Mouse (Mus musculus): ENCODE data around the gene Kansl1l. TPM values are rescaled to one million over a fixed set of nuclear protein-coding genes. Genes with fewer than 3 reads are reported as not detected.

Gene Kansl1l
- polyA plus RNA-seq, 1 experiment from 2014 or later, result 12.8 TPM

DNA sequence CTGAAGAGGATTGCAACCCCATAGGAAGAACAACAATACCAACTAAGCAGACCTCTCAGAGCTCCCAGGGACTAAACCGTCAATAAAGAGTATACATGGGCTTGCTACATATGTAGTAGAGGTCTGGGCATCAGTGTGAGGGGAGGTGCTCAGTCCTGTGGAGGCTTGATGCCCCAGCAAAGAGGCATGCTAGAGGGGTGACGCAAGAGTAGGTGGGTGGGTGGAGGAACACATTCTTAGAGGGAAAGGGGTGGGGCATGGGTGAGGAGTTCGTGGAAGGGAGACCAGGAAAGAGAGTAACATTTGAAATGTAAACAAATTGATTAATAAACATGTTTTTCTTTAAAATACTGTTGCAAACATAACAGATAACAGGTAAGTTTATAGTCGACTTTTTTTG is 36.3 kb downstream of the Kansl1l start:
- Histone ChIP-seq H3K4me1 (ENCODE audit: control insufficient read depth, insufficient read depth, low read length) (no peaks in the 10 kb centered on the region), H3K27me3 (ENCODE audit: control insufficient read depth, insufficient read depth, low read length) (no peaks in the 10 kb centered on the region), H3K4me2 (ENCODE audit: low read depth, low read length) (no peak overlapping the region), H3K9ac (replicated peaks; ENCODE audit: low read length) (no peak overlapping the region), H3K4me3 (ENCODE audit: low read depth, low read length) (no peak overlapping the region), H3K36me3 (replicated peaks; ENCODE audit: control insufficient read depth, insufficient read depth, low read depth, low read length) (no peaks in the 10 kb centered on the region), H3K9me3 (replicated peaks; ENCODE audit: control insufficient read depth, low read length) (no peaks in the 10 kb centered on the region), H3K27ac (replicated peaks; ENCODE audit: low read depth, low read length) (no peak overlapping the region)
- WGBS, result 86% methylated on average over 4 of the region's 4 CpGs
- DNase-seq (ENCODE audit: low spot score), result no peak
- no peak for ATAC-seq (replicated peaks; ENCODE audit: insufficient number of reproducible peaks, low FRiP score, low TSS enrichment, low read depth)

DNA sequence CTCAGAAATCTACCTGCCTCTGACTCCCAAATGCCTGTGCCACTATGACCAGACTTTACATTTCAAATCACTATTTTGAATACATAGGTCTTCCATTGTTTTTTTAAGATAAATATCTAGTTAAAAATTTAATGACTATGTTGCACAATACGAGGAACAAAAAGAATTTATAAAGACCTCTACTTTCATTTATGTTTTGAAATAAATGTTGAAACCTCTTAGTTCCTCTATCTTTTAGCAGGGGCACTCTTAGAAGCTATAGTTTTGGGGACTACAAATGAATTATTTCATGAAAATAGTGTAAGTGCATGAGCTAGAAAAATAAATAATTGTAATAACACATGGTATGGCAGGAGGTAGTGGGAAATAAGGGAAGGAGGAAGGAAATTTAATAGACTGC is 38.6 kb downstream of the Kansl1l start:
- H3K4me3 ChIP-seq (ENCODE audit: low read depth, low read length), result no peak overlapping the region
- DNase-seq (ENCODE audit: low spot score) (no peak), ATAC-seq (replicated peaks; ENCODE audit: insufficient number of reproducible peaks, low FRiP score, low TSS enrichment, low read depth) (no peak)
- H3K9ac ChIP-seq (replicated peaks; ENCODE audit: low read length), result no peak overlapping the region
- no peaks in the 10 kb centered on the region for H3K27me3 ChIP-seq (ENCODE audit: control insufficient read depth, insufficient read depth, low read length)
- H3K4me1 ChIP-seq (ENCODE audit: control insufficient read depth, insufficient read depth, low read length), result no peaks in the 10 kb centered on the region
- WGBS, result 89% methylated on average over 1 of the region's 1 CpGs
- no peak overlapping the region for H3K27ac ChIP-seq (replicated peaks; ENCODE audit: low read depth, low read length)
- no peak overlapping the region for H3K4me2 ChIP-seq (ENCODE audit: low read depth, low read length)
- H3K9me3 ChIP-seq (replicated peaks; ENCODE audit: control insufficient read depth, low read length), result no peaks in the 10 kb centered on the region
- no peaks in the 10 kb centered on the region for H3K36me3 ChIP-seq (replicated peaks; ENCODE audit: control insufficient read depth, insufficient read depth, low read depth, low read length)

DNA sequence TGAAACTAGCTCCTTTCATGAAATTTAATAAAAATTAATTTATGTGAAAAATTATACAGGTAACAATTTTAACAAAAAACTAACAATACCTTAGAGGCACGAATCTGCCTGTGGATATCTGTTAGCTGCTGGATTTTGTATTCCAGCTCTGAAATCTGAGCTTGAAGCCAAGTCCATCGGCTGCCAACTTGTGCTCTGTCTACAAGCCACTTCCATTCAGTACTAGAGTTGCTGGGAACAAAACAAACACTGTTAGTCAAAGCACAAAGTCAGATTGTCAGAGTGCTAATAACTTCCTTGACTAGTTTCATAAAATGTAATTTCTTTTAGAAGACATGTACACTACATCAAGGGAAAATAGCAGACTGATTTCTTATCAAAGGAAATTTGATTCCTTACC is 39.5 kb downstream of the Kansl1l start:
- H3K27me3 ChIP-seq (ENCODE audit: control insufficient read depth, insufficient read depth, low read length), result no peaks in the 10 kb centered on the region
- no peak for ATAC-seq (replicated peaks; ENCODE audit: insufficient number of reproducible peaks, low FRiP score, low TSS enrichment, low read depth)
- no peak overlapping the region for H3K9ac ChIP-seq (replicated peaks; ENCODE audit: low read length)
- no peak for DNase-seq (ENCODE audit: low spot score)
- H3K4me1 ChIP-seq (ENCODE audit: control insufficient read depth, insufficient read depth, low read length), result no peaks in the 10 kb centered on the region
- H3K36me3 ChIP-seq (replicated peaks; ENCODE audit: control insufficient read depth, insufficient read depth, low read depth, low read length), result no peaks in the 10 kb centered on the region
- no peak overlapping the region for H3K4me3 ChIP-seq (ENCODE audit: low read depth, low read length)
- 70% methylated on average over 2 of the region's 2 CpGs for WGBS
- H3K9me3 ChIP-seq (replicated peaks; ENCODE audit: control insufficient read depth, low read length), result no peaks in the 10 kb centered on the region
- no peak overlapping the region for H3K4me2 ChIP-seq (ENCODE audit: low read depth, low read length)
- H3K27ac ChIP-seq (replicated peaks; ENCODE audit: low read depth, low read length), result no peak overlapping the region

DNA sequence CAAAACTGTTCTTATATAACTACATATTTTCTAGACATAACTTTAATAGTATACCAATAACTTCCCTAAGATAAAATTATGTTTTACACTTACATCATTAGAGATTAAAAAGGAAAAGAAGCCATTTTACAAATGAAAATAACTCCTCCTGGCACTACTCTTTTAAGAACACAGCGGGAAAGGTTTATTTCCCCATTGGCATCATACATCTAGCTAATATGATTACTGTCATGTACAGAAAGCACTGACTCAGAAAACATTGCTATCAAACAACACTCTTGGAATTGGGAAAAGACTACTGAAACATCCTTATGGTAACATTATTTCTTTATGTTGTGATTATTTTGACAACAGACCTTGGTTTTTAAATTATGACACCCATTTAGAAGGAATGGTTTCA is 48.6 kb downstream of the Kansl1l start:
- ATAC-seq (replicated peaks; ENCODE audit: insufficient number of reproducible peaks, low FRiP score, low TSS enrichment, low read depth), result no peak
- Histone ChIP-seq H3K27me3 (ENCODE audit: control insufficient read depth, insufficient read depth, low read length) (no peaks in the 10 kb centered on the region), H3K36me3 (replicated peaks; ENCODE audit: control insufficient read depth, insufficient read depth, low read depth, low read length) (peaks cover 2% of the 10 kb centered on the region; the same call in 1 of the 2 replicates), H3K9ac (replicated peaks; ENCODE audit: low read length) (no peak overlapping the region), H3K4me2 (ENCODE audit: low read depth, low read length) (no peak overlapping the region), H3K4me3 (ENCODE audit: low read depth, low read length) (no peak overlapping the region), H3K4me1 (ENCODE audit: control insufficient read depth, insufficient read depth, low read length) (no peaks in the 10 kb centered on the region), H3K27ac (replicated peaks; ENCODE audit: low read depth, low read length) (no peak overlapping the region), H3K9me3 (replicated peaks; ENCODE audit: control insufficient read depth, low read length) (no peaks in the 10 kb centered on the region)
- no peak for DNase-seq (ENCODE audit: low spot score)
- 98% methylated on average over 1 of the region's 1 CpGs for WGBS

DNA sequence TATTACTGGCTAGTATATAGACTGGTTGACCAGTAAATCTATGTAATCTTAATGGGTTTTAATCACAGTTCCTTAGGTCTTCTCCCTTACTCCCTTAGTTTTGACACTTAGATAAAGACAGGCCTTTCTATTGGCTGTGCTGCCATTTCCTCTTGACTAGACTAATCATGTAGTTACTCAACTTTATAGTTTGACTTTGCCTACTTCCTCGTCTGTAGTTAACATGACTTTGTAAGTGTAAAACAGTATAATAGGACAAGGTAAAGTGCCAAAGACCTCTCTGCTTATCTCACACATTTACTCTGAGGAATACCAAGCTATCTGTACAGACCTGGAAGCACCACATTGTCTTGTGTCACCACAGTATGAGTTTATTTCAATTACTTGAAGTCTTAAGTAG is 86.8 kb downstream of the Kansl1l start:
- no peak for DNase-seq (ENCODE audit: low spot score)
- Histone ChIP-seq H3K36me3 (replicated peaks; ENCODE audit: control insufficient read depth, insufficient read depth, low read depth, low read length) (no peaks in the 10 kb centered on the region; the same call in 1 of the 2 replicates), H3K27me3 (ENCODE audit: control insufficient read depth, insufficient read depth, low read length) (no peaks in the 10 kb centered on the region), H3K4me1 (ENCODE audit: control insufficient read depth, insufficient read depth, low read length) (no peaks in the 10 kb centered on the region), H3K4me3 (ENCODE audit: low read depth, low read length) (no peak overlapping the region), H3K4me2 (ENCODE audit: low read depth, low read length) (no peak overlapping the region), H3K9ac (replicated peaks; ENCODE audit: low read length) (no peak overlapping the region), H3K9me3 (replicated peaks; ENCODE audit: control insufficient read depth, low read length) (no peaks in the 10 kb centered on the region), H3K27ac (replicated peaks; ENCODE audit: low read depth, low read length) (no peak overlapping the region)
- 83% methylated on average over 1 of the region's 1 CpGs for WGBS
- ATAC-seq (replicated peaks; ENCODE audit: insufficient number of reproducible peaks, low FRiP score, low TSS enrichment, low read depth), result no peak

DNA sequence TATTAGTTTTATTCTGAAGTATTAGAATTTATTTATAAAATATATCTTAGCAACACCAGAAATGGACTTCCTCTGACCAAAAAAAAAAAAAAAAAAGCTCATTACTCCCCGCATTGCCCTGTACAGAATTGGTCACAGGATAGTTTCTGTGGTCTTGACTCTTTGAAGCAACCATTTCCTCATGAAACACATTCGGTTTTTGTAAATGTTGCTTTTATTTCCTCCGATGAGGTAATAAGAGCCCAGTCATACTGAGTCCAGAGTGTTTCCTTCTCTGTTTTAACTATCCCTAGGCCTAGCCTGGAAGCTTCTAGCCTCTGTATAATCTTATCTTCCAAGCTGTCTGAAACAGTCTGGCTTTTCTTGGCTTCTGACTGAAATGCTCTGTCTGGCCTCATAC is 104.5 kb downstream of the Kansl1l start:
- H3K27ac ChIP-seq (replicated peaks; ENCODE audit: low read depth, low read length), result no peak overlapping the region
- no peak for DNase-seq (ENCODE audit: low spot score)
- H3K4me1 ChIP-seq (ENCODE audit: control insufficient read depth, insufficient read depth, low read length), result no peaks in the 10 kb centered on the region
- WGBS, result 93% methylated on average over 3 of the region's 3 CpGs
- no peak overlapping the region for H3K4me3 ChIP-seq (ENCODE audit: low read depth, low read length)
- H3K9me3 ChIP-seq (replicated peaks; ENCODE audit: control insufficient read depth, low read length), result no peaks in the 10 kb centered on the region
- no peaks in the 10 kb centered on the region for H3K27me3 ChIP-seq (ENCODE audit: control insufficient read depth, insufficient read depth, low read length)
- ATAC-seq (replicated peaks; ENCODE audit: insufficient number of reproducible peaks, low FRiP score, low TSS enrichment, low read depth), result no peak
- H3K9ac ChIP-seq (replicated peaks; ENCODE audit: low read length), result no peak overlapping the region
- no peak overlapping the region for H3K4me2 ChIP-seq (ENCODE audit: low read depth, low read length)
- H3K36me3 ChIP-seq (replicated peaks; ENCODE audit: control insufficient read depth, insufficient read depth, low read depth, low read length), result no peaks in the 10 kb centered on the region; the same call in 1 of the 2 replicates

DNA sequence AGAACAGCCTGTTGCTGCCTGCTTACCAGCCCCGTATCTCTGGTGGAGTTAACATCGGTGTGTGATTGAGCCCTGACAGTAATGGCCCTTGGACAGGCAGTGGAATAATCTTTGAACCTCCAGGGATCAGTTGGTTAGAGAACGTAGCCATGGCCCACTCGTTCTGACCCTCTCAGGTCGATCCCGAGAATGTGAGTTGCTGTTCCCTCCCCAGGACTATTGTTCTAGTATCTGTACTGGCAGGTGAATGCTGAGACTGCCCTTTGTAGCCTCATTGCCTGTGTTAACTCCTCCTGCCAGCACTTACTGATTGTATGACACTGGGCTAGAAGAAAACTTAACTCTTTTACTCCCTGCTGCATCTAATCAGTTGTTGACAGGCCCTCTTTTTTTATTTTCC is 112.8 kb downstream of the Kansl1l start:
- WGBS, result 72% methylated on average over 6 of the region's 6 CpGs
- DNase-seq (ENCODE audit: low spot score), result no peak
- ATAC-seq (replicated peaks; ENCODE audit: insufficient number of reproducible peaks, low FRiP score, low TSS enrichment, low read depth), result no peak

DNA sequence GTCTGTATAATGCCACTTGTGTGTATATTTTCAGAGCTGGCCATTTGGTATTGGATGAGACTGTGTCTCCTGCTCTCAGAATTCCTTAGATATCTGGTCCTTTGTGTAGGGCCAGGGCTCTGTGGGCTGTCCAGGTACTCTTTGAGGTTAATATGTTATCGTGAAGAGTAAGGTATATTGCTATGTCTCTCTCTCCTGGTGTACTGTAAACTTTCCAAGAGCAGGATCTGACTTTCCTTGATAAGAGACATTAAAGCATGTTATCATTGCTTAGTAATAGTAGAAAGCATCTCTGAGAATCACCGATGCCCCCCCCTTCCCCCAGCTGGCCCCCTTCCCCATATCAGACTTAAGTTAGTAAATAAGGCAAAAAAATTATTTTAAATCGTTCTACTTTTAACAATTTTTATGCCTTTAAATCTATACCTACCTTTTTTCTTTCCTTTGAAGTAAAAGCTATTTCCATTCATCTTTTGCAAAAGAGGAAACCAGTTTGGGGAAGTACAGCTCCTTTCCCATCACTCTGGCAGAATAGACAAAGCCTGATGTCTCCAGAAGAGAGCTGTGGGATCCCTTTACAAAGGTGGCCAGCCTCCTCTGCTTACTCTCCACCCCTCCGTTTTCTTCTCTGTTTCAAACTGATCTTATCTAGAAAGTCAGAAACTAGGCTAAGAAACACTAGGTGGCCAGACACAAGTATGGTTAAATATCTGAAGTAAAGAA is 114.6 kb downstream of the Kansl1l start:
- Histone ChIP-seq H3K4me2 (ENCODE audit: low read depth, low read length) (no peak overlapping the region), H3K27me3 (ENCODE audit: control insufficient read depth, insufficient read depth, low read length) (no peaks in the 10 kb centered on the region), H3K36me3 (replicated peaks; ENCODE audit: control insufficient read depth, insufficient read depth, low read depth, low read length) (no peaks in the 10 kb centered on the region), H3K27ac (replicated peaks; ENCODE audit: low read depth, low read length) (no peak overlapping the region), H3K9ac (replicated peaks; ENCODE audit: low read length) (no peak overlapping the region), H3K4me3 (ENCODE audit: low read depth, low read length) (no peak overlapping the region), H3K9me3 (replicated peaks; ENCODE audit: control insufficient read depth, low read length) (no peaks in the 10 kb centered on the region), H3K4me1 (ENCODE audit: control insufficient read depth, insufficient read depth, low read length) (no peaks in the 10 kb centered on the region)
- 83% methylated on average over 4 of the region's 4 CpGs for WGBS
- DNase-seq (ENCODE audit: low spot score) (no peak), ATAC-seq (replicated peaks; ENCODE audit: insufficient number of reproducible peaks, low FRiP score, low TSS enrichment, low read depth) (no peak)

More for the DNA sequence above, 112.8 kb downstream of the Kansl1l start:
- H3K4me1 ChIP-seq (ENCODE audit: control insufficient read depth, insufficient read depth, low read length), result no peaks in the 10 kb centered on the region
- H3K27me3 ChIP-seq (ENCODE audit: control insufficient read depth, insufficient read depth, low read length), result no peaks in the 10 kb centered on the region
- no peak overlapping the region for H3K9ac ChIP-seq (replicated peaks; ENCODE audit: low read length)
- no peaks in the 10 kb centered on the region for H3K9me3 ChIP-seq (replicated peaks; ENCODE audit: control insufficient read depth, low read length)
- no peaks in the 10 kb centered on the region for H3K36me3 ChIP-seq (replicated peaks; ENCODE audit: control insufficient read depth, insufficient read depth, low read depth, low read length)
- no peak overlapping the region for H3K4me3 ChIP-seq (ENCODE audit: low read depth, low read length)
- H3K4me2 ChIP-seq (ENCODE audit: low read depth, low read length), result no peak overlapping the region
- no peak overlapping the region for H3K27ac ChIP-seq (replicated peaks; ENCODE audit: low read depth, low read length)

Measured in embryonic facial prominence, embryonic 11.5 days (tissue).